Mouse (Mus musculus) urinary bladder, postnatal 14 days (tissue): ENCODE data around the gene Rgs2.
A peak's percentile ranks its signal among the peaks of the same experiment; 100 is the strongest.

Experiments used
- DNase-seq: peaks from one replicate; pipeline ENCODE4 v3.0.0; 2021; ENCODE audit warnings: low spot score

Gene Rgs2

DNA sequence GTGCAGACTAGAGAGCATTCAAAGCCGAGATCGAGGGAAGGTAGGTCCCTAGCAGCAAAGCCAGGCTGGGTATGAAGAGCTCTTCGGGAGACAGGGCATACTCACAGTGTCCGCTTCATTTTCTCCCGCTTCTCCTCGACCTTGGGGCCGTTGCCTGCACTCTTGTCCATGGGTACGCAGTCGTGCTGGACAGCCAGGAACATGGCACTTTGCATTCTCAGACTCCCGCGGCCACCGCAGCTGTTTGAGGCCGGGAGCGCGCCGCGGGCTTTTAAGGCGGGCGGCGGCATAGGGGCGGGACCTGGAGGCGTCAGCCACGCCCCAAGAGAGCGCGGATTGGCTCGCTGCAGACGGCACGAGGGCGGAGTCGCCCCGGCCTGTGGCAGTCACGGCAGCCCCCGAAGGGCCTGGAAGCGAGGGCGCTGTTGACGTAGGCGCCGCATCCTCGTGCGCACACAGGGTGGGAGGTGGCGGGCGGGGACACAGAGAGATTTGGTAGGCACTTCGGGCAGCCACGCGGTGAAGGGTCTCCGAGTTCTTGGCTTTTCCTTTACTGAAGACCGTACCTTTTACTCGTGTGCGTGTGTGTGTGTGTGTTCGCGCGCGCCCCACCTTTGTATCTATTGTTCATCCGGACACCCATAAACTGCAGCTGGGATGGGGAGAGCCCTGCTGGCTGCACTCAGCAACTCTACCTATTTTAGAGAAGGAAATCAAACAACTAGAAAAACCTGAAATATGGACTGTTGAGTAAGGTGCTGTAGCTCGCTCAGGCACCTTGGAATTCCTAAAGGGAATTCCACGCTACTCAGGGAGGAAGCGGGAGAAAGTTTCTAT is at the start of gene Rgs2:
Gene Rgs2 (minus strand): TSS at position 258 of the 837 bp plus-strand sequence.
- peak; percentile 93 for DNase-seq

DNA sequence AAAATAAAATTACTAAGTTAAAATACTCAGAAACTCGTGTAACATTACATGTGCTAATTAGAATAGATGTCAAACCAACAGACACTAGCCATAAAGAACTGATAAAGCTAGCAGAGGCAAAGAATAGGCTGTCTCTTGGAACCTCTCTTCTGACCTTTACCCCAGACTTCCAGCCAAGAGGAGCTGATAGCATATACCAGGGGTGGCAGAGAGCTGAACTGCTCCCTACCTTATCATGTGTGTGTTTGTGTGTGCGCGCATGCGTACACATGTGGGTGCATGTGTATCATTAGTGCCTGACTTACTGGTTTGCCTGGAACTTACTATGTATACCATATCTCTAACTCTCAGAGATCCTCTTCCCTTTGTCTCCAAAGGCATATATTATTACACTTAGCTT is 49.4 kb upstream of the Rgs2 start:
- DNase-seq: no peak

DNA sequence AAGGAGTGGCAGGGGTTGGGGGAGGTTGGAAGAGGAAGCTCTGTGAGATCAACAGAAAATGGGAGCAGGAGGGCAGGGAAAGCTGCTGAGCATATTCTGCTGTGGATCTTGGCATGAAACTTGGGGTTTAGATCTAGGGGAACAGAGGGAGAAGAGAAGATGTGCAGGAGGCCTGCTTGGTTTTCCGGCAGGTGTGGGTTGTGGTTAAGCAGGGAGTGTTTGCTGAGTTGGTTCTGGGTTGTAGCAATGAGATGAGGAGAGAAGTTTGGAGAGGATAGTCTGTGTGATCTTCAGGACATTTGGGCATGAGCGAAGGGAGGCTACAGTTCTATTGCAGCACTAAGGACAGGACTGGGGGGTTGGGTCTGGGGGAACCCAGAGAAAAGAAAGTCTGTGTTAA is 37.9 kb upstream of the Rgs2 start:
- DNase-seq: no peak

DNA sequence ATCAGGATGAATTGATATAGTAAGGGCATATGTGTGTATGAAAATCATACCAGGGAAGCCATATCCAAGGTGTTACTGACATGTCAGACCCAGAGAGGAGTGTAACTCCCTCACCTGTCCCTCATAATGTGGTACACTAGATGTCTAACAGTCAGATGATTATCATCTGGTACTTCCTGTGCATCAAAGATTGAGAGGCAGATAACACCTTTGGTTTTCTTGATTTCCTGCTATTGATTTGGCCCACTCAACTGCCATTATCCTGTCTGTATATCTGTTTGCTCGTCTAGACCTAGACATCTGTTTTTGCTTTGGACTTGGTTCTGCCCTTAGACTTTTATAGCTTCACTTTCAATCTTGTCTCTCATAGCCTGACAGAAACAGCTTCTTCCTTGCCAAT is 29.5 kb upstream of the Rgs2 start:
- no peak for DNase-seq

- peak; percentile 35 for DNase-seq
Observed at GRCm38 (mm10) chr1:144030499-144030898, 26.5 kb upstream of the Rgs2 start.

GRCm38 (mm10) chr1:144029679-144030078 is 25.7 kb upstream of the Rgs2 start:
- DNase-seq: no peak

- peak; percentile 32 for DNase-seq
Observed at GRCm38 (mm10) chr1:144018417-144018958, 14.5 kb upstream of the Rgs2 start.

GRCm38 (mm10) chr1:144013913-144014312 is 10.0 kb upstream of the Rgs2 start:
- no peak for DNase-seq

DNA sequence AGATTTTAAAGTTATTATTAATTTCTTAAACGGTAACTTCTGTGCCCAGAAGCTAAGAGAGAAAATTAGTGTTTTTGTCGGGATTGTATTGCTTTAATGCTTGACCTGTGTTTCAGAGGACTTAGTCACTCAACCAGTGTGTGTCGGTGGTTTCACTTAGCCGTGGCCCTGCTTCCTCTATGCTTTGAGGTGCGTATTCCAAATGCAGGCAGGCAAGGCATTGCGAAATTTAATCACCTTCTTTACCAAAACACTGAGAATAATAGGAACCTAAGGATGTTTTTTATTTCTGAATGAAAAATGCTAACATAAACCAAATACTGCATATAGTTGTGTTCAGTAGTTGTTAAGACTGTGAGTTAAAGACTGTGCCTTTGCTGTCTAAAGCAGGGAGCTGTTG is 3.4 kb upstream of the Rgs2 start:
- DNase-seq: no peak

GRCm38 (mm10) chr1:144006542-144006941 is 2.6 kb upstream of the Rgs2 start:
- DNase-seq: peak; percentile 64

- no peak for DNase-seq
Observed at GRCm38 (mm10) chr1:144005648-144006047, 1.7 kb upstream of the Rgs2 start.

DNA sequence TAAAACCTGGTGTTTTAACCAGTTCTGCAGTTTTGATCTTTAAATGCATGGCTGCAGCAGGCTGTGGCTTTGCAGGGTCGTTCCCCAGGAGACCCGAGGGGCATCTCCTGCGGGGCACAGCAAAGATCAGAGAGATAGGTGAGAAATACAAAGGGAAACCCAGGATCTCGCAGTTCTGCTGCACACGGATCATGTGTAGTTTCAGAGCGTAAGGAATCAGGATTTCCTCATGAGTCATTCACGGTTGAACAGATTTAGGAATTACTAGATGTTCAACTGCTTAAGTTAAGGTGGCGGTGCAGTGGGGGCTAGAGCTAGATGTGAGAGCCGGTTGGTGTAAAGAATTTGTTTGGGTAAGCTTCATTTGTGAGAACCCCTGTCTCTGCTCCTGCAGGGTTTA is 780 bp upstream of the Rgs2 start:
- DNase-seq: no peak

GRCm38 (mm10) chr1:144003416-144003815 is 545 bp downstream of the Rgs2 start:
- no peak for DNase-seq

GRCm38 (mm10) chr1:144002715-144003066 is 1.3 kb downstream of the Rgs2 start:
- no peak for DNase-seq

DNA sequence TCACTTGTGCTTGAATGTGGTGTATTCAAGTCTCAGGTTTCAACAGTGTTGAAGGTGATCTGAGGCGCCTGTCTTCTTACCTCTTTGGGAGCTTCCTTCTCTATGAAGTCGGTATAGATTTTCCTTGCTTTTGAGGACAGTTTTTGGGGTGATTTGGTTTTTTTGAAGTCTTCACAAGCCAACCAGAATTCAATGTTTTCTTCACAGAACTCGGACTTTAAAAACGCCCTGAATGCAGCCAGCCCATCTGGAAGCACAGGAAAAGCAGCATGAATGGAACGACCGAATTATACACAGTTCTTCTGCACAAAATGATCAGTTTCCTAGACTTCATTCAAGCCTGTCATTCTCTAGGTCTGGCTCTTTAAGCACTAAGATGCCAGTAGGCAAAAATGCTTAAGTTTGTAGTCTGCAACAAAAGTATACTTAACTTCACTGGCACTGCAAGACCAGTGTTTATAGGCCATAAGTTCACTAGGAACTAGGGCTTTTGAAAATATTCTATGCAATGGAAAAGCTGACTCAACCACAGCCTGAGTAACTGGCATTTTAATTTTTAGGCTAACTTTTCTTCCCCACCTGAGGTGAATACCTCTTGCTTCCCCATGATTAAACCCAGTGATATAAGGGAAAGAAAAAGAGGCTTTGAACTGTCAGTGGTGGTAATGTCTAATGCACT is 1.8 kb downstream of the Rgs2 start:
- DNase-seq: no peak

DNA sequence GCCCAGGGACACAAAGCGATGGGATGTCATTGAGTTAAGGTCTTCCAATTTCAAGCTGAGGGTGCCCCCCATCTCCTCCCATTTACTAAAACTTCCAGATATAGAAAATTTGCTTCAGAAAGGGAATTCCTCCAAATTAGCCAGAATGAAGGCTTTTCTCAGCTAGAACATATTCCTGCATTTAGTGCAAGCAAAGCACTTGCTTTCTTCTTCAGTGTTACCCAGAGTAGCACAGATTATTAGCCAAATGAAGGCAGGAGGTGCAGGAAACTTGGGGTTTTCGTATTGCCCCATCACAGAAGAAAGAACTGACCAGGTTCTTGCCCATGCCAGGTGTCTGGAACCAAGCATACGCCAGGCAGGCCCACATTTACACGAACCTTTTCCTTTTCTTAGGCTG is 3.7 kb downstream of the Rgs2 start:
- DNase-seq: no peak

DNA sequence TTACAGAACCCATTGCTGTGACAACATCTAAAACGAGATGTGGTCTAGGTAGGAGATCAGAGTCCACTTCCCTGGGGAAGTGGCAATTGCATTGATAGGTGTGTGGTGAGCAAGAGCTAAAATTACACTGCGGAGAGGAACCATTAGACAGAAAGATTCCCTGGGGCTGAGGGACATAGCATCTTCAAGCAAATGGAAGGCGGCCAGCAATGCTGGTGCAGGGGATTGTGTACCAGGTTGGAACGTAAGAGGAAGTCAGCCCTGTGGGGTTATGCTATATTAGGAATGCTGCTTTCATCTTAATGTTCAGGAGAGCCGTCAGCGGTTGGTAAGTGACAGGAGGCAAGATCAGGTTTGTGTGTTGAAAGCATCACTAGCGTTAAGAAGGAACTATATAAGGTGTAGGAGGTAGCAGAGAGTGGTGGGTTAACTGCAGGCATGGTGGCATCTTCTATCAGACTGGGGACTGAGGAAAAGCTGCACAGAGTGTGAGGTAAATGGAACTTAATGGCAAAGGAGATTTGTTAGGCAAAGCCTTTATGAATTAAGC is 4.5 kb downstream of the Rgs2 start:
- no peak for DNase-seq

DNA sequence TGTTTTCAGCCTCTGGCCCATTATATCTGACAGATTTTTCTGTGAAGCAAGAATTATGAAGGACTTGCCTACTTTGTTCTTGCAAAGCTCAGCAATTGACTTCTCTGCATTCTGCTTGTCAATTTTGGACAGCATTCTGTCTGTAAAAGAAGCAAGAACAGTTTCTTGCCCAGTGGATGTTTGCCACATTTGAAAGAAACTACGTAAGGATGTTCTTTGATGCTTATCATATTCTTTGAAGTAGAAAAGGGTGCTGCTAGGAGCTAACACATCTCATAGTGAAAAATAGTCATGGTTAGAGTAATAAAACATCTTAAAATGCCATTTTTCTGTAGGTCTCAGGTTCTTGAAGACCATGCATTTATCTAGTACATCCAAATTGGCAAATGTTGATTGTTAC is 10.9 kb downstream of the Rgs2 start:
- no peak for DNase-seq

- no peak for DNase-seq
Observed at GRCm38 (mm10) chr1:143992528-143992927, 11.4 kb downstream of the Rgs2 start.

GRCm38 (mm10) chr1:143990263-143990662 is 13.7 kb downstream of the Rgs2 start:
- peak; percentile 22 for DNase-seq

GRCm38 (mm10) chr1:143989773-143990172 is 14.2 kb downstream of the Rgs2 start:
- no peak for DNase-seq

GRCm38 (mm10) chr1:143988756-143989155 is 15.2 kb downstream of the Rgs2 start:
- DNase-seq: no peak

DNA sequence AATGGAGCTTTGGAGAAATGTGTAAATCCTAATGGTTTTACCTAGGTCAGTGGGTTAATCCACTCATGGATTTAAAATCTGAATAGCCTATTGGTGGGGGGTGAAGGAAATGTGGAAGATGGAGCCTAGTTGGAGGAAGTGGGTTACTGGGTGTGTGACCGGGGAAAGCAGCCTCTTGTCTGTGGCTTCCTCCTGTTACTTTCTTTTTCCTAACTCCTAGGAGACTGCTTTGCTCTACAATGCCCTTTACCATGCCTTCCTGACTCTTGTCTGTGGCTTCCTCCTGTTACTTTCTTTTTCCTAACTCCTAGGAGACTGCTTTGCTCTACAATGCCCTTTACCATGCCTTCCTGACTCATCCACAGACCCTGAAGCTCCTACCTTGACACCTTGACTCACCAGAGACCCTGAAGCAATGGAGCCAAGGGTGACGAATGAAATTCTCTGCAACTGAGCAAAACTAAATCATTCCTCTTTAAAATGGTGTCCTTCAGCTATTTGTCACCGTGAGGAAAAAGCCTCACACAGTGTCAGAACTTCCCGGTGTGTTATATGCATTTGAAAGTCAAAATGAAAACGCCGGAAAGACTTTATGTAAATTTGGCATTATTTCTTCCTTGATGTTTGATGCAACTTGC is 18.9 kb downstream of the Rgs2 start:
- DNase-seq: no peak
